Mouse (Mus musculus) small intestine, adult 2 months (tissue): ENCODE results near the gene Tmem140.

Source experiments
- CTCF ChIP-seq: fragments of 200-500 bp; IDR thresholded peaks from 2 replicates; pipeline ENCODE4 v1.5.1; 2012; ENCODE audit warnings: low read depth, mild to moderate bottlenecking, control low read depth, inconsistent platforms, low read length, moderate library complexity, mixed read lengths; ENCODE audit not compliant: insufficient replicate concordance, insufficient read length; ENCODE audit errors: extremely low read depth
- POLR2A ChIP-seq: fragments of 200-500 bp; IDR thresholded peaks from 2 replicates; pipeline ENCODE4 v1.6.1; 2012; ENCODE audit warnings: low read depth, mild to moderate bottlenecking, control low read depth, inconsistent platforms, low read length, moderate library complexity

DNA sequence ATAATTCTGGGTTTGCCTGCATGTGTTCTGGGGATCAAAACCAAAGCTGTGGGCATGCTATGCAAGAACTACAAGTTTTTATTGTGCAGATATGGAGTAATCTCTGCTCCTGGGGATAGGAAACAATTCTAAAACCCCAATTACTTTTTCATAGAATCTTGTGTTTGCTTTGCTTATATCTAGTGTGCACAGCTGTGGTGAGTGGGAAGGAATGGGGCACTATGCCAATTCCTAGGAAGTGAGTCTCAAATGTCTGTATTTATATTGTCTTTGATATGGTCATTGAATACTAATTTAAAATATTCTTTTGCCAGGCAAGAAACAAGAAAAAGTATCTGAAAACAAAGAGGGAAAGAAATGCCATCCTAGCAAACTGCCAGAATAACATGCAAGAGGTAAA, 38.5 kb upstream of the Tmem140 start:
- TF ChIP-seq CTCF (no peak), POLR2A (no peak)
